Mouse (Mus musculus) intestine, postnatal 0 days (tissue): Measurements from ENCODE around the gene 6430550D23Rik. TPM values are rescaled to one million over a fixed set of nuclear protein-coding genes. Genes with fewer than 3 reads are reported as not detected.

Experiments
- ATAC-seq: fragments of 200-750 bp; cut with Nextera tagmentation; 2 replicates; pipeline ENCODE4 v1.8.0; 2017; ENCODE audit warnings: mild to moderate bottlenecking, moderate TSS enrichment, moderate library complexity
- H3K27ac ChIP-seq: fragments of 300-500 bp; sonication (generic); 2 replicates; pipeline ENCODE4 v1.5.1; 2014; ENCODE audit warnings: mild to moderate bottlenecking, low read depth, low read length, moderate library complexity
- H3K27me3 ChIP-seq: fragments of 300-500 bp; sonication (generic); replicated peaks from 2 replicates; pipeline ENCODE4 v1.6.1; 2014; ENCODE audit warnings: low read length, mixed read lengths; ENCODE audit not compliant: control insufficient read depth, insufficient read depth
- H3K36me3 ChIP-seq: fragments of 300-500 bp; sonication (generic); 2 replicates; pipeline ENCODE4 v1.6.1; 2014; ENCODE audit warnings: mild to moderate bottlenecking, moderate library complexity; ENCODE audit not compliant: control insufficient read depth, insufficient read depth
- H3K4me1 ChIP-seq: fragments of 300-500 bp; sonication (generic); replicated peaks from 2 replicates; pipeline ENCODE4 v1.6.1; 2014; ENCODE audit warnings: antibody characterized with exemption, low read length, mixed read lengths; ENCODE audit not compliant: control insufficient read depth, insufficient read depth
- H3K4me2 ChIP-seq: fragments of 300-500 bp; sonication (generic); replicated peaks from 2 replicates; pipeline ENCODE4 v1.6.1; 2014; ENCODE audit warnings: low read depth, mild to moderate bottlenecking, moderate library complexity
- H3K4me3 ChIP-seq: fragments of 300-500 bp; sonication (generic); 2 replicates; pipeline ENCODE4 v1.5.1; 2014; ENCODE audit warnings: low read depth, low read length
- H3K9ac ChIP-seq: fragments of 300-500 bp; sonication (generic); 2 replicates; pipeline ENCODE4 v1.6.1; 2014; ENCODE audit warnings: mild to moderate bottlenecking, low read depth, low read length
- H3K9me3 ChIP-seq: fragments of 300-500 bp; sonication (generic); 2 replicates; pipeline ENCODE4 v1.6.1; 2016; ENCODE audit warnings: mixed run types; ENCODE audit not compliant: control insufficient read depth
- CTCF ChIP-seq: sonication (generic); IDR thresholded peaks from 2 replicates; pipeline ENCODE4 v1.5.1; 2016; ENCODE audit warnings: low read depth, mild to moderate bottlenecking, control low read depth, antibody characterized with exemption, moderate library complexity
- WGBS: fragments of 180-500 bp; shearing (Covaris S2); extraction: QIAGEN DNeasy Blood & Tissue Kit; methylation state at CpG from one replicate; pipeline ENCODE4 v1.1.7; 2014; 5-methylcytosine and 5-hydroxymethylcytosine counted together
- polyA plus RNA-seq: library from polyadenylated mRNA; unstranded; fragments of >200 nt; fragmentation: Nextera tagmentation; extraction: Ambion mirVana; gene quantifications from 2 replicates; pipeline ENCODE4 v1.2.1, GENCODE M21; 2015

6430550D23Rik gene
- polyA plus RNA-seq, 1 experiment from 2014 or later: 0.59 TPM

DNA sequence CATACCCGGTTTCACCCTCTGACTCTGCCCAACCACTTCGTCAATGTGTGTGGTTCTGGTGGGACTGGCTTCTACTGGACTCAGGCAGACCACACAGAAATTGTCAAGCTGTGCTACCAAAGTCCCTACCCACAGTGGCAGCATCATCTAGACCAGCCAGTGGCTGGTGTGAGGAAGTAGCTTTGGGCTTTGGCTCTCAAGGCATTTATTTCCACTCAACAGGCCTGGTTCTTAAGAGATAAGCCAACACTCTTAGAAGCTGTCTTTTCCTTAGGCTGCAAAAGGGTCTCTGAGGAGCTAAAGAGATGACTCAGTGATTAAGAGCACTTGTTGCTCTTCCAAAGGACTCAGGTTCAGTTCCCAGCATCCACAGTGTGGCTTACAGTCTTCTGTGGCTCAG, 14.0 kb upstream of the 6430550D23Rik start:
- TF ChIP-seq CTCF: no peak
- Histone ChIP-seq H3K4me1 (no peaks in the 10 kb centered on the region), H3K4me3 (no peak overlapping the region), H3K36me3 (peaks cover 26% of the 10 kb centered on the region), H3K27ac (no peak overlapping the region), H3K4me2 (no peak overlapping the region), H3K9ac (no peak overlapping the region), H3K9me3 (no peaks in the 10 kb centered on the region), H3K27me3 (no peaks in the 10 kb centered on the region)
- ATAC-seq: no peak
- WGBS: 77% methylated on average over 2 of the region's 2 CpGs

DNA sequence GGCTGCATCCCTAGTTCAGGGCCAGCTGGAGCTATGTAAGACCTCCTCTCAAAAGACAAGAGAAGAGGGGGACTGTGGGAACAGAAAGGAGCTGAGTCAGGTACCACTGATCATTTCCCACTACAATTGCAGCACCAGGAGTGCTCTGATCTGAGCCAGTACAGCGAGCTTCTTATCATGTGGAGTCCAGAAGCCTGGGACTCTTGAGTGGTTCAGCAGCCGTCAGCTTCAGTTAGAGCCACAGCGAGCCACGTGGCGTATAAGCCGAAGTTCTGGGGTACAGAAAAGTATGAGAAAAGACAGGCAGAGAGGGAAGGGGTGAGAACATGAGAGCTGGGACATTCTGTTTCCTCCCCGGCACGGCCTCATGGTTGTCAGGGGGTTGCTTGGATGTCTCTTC, 13.4 kb upstream of the 6430550D23Rik start:
- no peak for TF ChIP-seq CTCF
- 84% methylated on average over 8 of the region's 8 CpGs for WGBS
- no peak overlapping the region for H3K9ac ChIP-seq
- H3K36me3 ChIP-seq: peaks cover 31% of the 10 kb centered on the region
- no peaks in the 10 kb centered on the region for H3K4me1 ChIP-seq
- no peaks in the 10 kb centered on the region for H3K27me3 ChIP-seq
- no peaks in the 10 kb centered on the region for H3K9me3 ChIP-seq
- H3K4me3 ChIP-seq: no peak overlapping the region
- ATAC-seq: no peak
- H3K4me2 ChIP-seq: no peak overlapping the region
- no peak overlapping the region for H3K27ac ChIP-seq

DNA sequence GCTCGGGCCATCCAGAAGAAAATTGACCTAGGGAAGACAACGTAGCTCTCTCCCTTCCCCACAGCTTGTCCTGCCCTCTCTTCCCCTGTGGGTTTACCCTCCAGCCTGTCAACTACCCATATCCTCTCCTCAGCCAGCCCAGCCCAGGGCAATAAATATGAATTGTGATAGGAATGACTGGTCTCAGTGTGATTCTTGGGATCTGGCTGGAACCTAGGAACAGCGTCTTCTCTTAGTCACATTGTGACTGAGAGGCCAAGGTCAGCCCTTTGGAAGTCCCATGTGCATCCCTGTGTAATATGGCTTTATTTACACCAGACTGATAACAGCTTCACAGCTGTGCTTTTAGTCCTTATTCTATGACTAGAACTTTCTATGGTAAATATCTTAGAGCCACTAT, 10.3 kb upstream of the 6430550D23Rik start:
- no peak for ATAC-seq
- Histone ChIP-seq H3K9me3 (no peaks in the 10 kb centered on the region), H3K36me3 (peaks cover 60% of the 10 kb centered on the region), H3K9ac (no peak overlapping the region), H3K4me1 (no peaks in the 10 kb centered on the region), H3K4me2 (no peak overlapping the region), H3K27me3 (no peaks in the 10 kb centered on the region), H3K4me3 (no peak overlapping the region), H3K27ac (no peak overlapping the region; the same call in 1 of the 2 replicates)
- 67% methylated on average over 3 of the region's 3 CpGs for WGBS
- TF ChIP-seq CTCF: no peak

- Histone ChIP-seq H3K4me1 (no peaks in the 10 kb centered on the region), H3K36me3 (peaks cover 4% of the 10 kb centered on the region), H3K4me2 (no peak overlapping the region), H3K4me3 (no peak overlapping the region), H3K9ac (no peak overlapping the region), H3K27me3 (no peaks in the 10 kb centered on the region), H3K27ac (no peak overlapping the region), H3K9me3 (no peaks in the 10 kb centered on the region)
- ATAC-seq: no peak
- TF ChIP-seq CTCF: peak; percentile 53
- WGBS: 91% methylated on average over 4 of the region's 4 CpGs
These were observed 2.4 kb downstream of the 6430550D23Rik start for GRCm38 (mm10) chr2:156005393-156005792.

GRCm38 (mm10) chr2:155991863-155992321, 15.9 kb downstream of the 6430550D23Rik start:
- Histone ChIP-seq H3K27ac (peak overlapping the region; percentile 66), H3K9ac (peak overlapping the region; percentile 31; the same call in 1 of the 2 replicates), H3K4me2 (peak overlapping the region; percentile 37), H3K4me3 (no peak overlapping the region), H3K36me3 (peaks cover 63% of the 10 kb centered on the region), H3K4me1 (peaks cover 3% of the 10 kb centered on the region; the same call in 1 of the 2 replicates), H3K27me3 (no peaks in the 10 kb centered on the region), H3K9me3 (no peaks in the 10 kb centered on the region)
- 41% methylated on average over 14 of the region's 14 CpGs for WGBS
- peak; percentile 93 for ATAC-seq
- peak; percentile 71 for TF ChIP-seq CTCF

GRCm38 (mm10) chr2:155991151-155991550, 16.6 kb downstream of the 6430550D23Rik start:
- no peak for ATAC-seq
- WGBS: 70% methylated on average over 10 of the region's 10 CpGs
- no peak for TF ChIP-seq CTCF

DNA sequence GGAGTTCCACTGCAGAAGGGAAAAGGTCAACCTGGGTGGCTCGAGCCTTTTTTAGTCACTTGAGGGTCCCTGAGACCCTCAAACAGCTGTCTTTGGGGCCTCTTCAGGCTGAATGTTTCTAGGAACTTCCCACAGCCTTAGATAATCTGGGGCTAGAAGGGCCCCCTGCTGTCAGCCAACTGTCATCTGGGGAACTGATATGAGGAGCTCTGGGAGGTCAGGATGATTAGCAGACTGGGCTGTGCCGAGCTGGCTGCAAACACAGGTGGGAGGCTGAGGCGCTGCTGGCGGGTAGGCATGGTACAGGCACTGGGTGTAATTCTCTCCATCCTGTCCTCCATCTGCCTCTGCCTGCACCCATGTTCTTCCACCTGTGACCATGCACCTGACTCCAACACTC, 18.7 kb downstream of the 6430550D23Rik start:
- no peak overlapping the region for H3K4me3 ChIP-seq
- ATAC-seq: no peak
- peak; percentile 17 for TF ChIP-seq CTCF
- no peaks in the 10 kb centered on the region for H3K9me3 ChIP-seq
- H3K4me1 ChIP-seq: peaks cover 3% of the 10 kb centered on the region; the same call in 1 of the 2 replicates
- H3K9ac ChIP-seq: no peak overlapping the region
- no peaks in the 10 kb centered on the region for H3K27me3 ChIP-seq
- WGBS: 52% methylated on average over 4 of the region's 4 CpGs
- no peak overlapping the region for H3K27ac ChIP-seq
- peaks cover 60% of the 10 kb centered on the region for H3K36me3 ChIP-seq
- no peak overlapping the region for H3K4me2 ChIP-seq

More at GRCm38 (mm10) chr2:155991151-155991550, 16.6 kb downstream of the 6430550D23Rik start:
- H3K27me3 ChIP-seq: no peaks in the 10 kb centered on the region
- H3K9ac ChIP-seq: no peak overlapping the region
- no peak overlapping the region for H3K4me2 ChIP-seq
- H3K36me3 ChIP-seq: peaks cover 59% of the 10 kb centered on the region
- 0 out of 2 replicates have a peak overlapping the region, but pooled peaks have one; percentile 66 for H3K27ac ChIP-seq
- H3K9me3 ChIP-seq: no peaks in the 10 kb centered on the region
- peaks cover 3% of the 10 kb centered on the region; the same call in 1 of the 2 replicates for H3K4me1 ChIP-seq
- no peak overlapping the region for H3K4me3 ChIP-seq
